Mouse (Mus musculus): ENCODE measurements around the gene Gm884. TPM values are rescaled to one million over a fixed set of nuclear protein-coding genes. Genes with fewer than 3 reads are reported as not detected.

The Gm884 gene
- polyA plus RNA-seq, 1 experiment from 2014 or later, result not detected

DNA sequence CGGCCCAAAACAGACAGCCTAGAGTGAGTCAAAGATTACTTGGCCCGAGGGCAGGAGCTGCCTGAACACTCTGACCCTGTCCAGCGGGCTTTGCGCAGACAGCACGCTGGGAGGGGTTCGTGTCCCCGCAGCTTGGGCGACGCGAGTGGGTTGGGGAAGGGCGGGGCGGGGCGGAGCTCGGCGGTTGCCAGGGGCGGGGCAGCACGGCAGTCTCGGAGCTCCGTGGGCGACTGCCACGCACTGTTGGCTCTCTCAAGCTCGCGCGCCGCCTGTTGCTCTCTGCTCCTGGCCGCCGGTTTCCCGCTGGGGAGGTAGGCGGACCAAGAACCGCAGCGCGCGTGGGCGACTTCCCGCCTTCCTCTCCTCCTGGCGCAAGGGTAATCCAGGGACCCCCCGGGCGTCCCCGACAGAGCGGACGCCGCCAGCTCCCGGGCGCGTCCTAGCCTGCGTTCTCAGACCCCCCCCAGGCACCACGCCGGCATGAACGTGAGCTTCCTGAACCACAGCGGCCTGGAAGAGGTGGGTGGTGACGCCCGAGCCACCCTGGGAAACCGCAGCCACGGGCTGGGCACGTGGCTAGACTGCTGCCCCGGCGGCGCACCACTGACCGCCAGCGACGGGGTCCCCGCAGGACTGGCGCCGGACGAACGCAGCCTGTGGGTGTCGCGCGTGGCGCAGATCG is 28.5 kb upstream of the Gm884 start, which contains the start of gene Rprml:
Gene Rprml, plus strand, starts transcription at position 270 of the 682 bp plus-strand sequence.
- Histone ChIP-seq H3K27ac (no peak within 1 kb of the TSS), H3K4me1 (peaks cover 12% of the 10 kb centered on the region), H3K36me3 (no peaks in the 10 kb centered on the region), H3K9ac (peak within 1 kb of the TSS; percentile 8; the same call in 1 of the 2 replicates), H3K4me2 (replicated peaks) (peak within 1 kb of the TSS; percentile 60), H3K27me3 (peaks cover 84% of the 10 kb centered on the region), H3K4me3 (peak within 1 kb of the TSS; percentile 35), H3K9me3 (replicated peaks) (no peaks in the 10 kb centered on the region)
- 1% methylated on average over 65 of the region's 71 CpGs for WGBS
- ATAC-seq (ENCODE audit: low FRiP score), result no peak

DNA sequence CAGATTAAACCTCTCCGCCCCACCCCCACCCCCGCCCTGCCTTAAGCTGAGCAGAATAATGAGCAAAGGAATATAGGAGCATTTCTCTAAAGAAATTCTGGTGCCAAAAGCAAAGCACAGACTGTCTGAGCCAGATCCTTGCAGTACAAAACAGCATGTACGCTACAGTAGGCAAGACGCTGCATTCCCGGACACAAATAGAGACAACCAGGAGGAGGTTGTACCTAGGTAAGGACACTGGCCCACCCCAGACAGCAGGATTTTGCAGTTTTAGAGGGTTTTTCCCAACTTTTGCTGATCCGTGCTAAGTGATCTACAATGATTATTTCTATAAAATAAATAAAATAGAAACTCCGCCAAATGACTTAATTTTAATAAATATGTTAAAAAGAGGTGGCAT is 27.7 kb upstream of the Gm884 start:
- H3K36me3 ChIP-seq, result no peaks in the 10 kb centered on the region
- H3K9ac ChIP-seq, result no peak overlapping the region
- ATAC-seq (ENCODE audit: low FRiP score), result no peak
- 24% methylated on average over 7 of the region's 7 CpGs for WGBS
- H3K4me2 ChIP-seq (replicated peaks), result no peak overlapping the region
- no peak overlapping the region for H3K27ac ChIP-seq
- peaks cover 12% of the 10 kb centered on the region for H3K4me1 ChIP-seq
- H3K9me3 ChIP-seq (replicated peaks), result no peaks in the 10 kb centered on the region
- peaks cover 76% of the 10 kb centered on the region for H3K27me3 ChIP-seq
- H3K4me3 ChIP-seq, result no peak overlapping the region

GRCm38 (mm10) chr11:103647921-103648620 is 27.1 kb upstream of the Gm884 start:
- no peak overlapping the region for H3K4me2 ChIP-seq (replicated peaks)
- no peaks in the 10 kb centered on the region for H3K9me3 ChIP-seq (replicated peaks)
- H3K4me3 ChIP-seq, result no peak overlapping the region
- no peaks in the 10 kb centered on the region for H3K36me3 ChIP-seq
- 10% methylated on average over 11 of the region's 11 CpGs for WGBS
- no peak overlapping the region for H3K27ac ChIP-seq
- peaks cover 12% of the 10 kb centered on the region for H3K4me1 ChIP-seq
- H3K27me3 ChIP-seq, result peaks cover 70% of the 10 kb centered on the region
- no peak overlapping the region for H3K9ac ChIP-seq
- no peak for ATAC-seq (ENCODE audit: low FRiP score)

- Histone ChIP-seq H3K9me3 (replicated peaks) (no peaks in the 10 kb centered on the region), H3K4me3 (no peak overlapping the region), H3K36me3 (no peaks in the 10 kb centered on the region), H3K4me1 (peaks cover 12% of the 10 kb centered on the region), H3K4me2 (replicated peaks) (no peak overlapping the region), H3K27ac (no peak overlapping the region), H3K27me3 (peaks cover 52% of the 10 kb centered on the region), H3K9ac (no peak overlapping the region)
- 82% methylated on average over 6 of the region's 6 CpGs for WGBS
- ATAC-seq (ENCODE audit: low FRiP score), result no peak
Measured at GRCm38 (mm10) chr11:103646301-103646700, 25.4 kb upstream of the Gm884 start.

- Histone ChIP-seq H3K4me2 (replicated peaks) (no peak overlapping the region), H3K9ac (no peak overlapping the region), H3K36me3 (no peaks in the 10 kb centered on the region), H3K4me1 (peaks cover 12% of the 10 kb centered on the region), H3K27me3 (peaks cover 49% of the 10 kb centered on the region), H3K4me3 (no peak overlapping the region), H3K9me3 (replicated peaks) (no peaks in the 10 kb centered on the region), H3K27ac (no peak overlapping the region)
- no peak for ATAC-seq (ENCODE audit: low FRiP score)
- 75% methylated on average over 8 of the region's 8 CpGs for WGBS
Measured at GRCm38 (mm10) chr11:103645731-103646130, 24.8 kb upstream of the Gm884 start.

- WGBS, result 79% methylated on average over 9 of the region's 9 CpGs
- H3K4me2 ChIP-seq (replicated peaks), result no peak overlapping the region
- no peak overlapping the region for H3K27ac ChIP-seq
- no peak overlapping the region for H3K9ac ChIP-seq
- ATAC-seq (ENCODE audit: low FRiP score), result no peak
- H3K27me3 ChIP-seq, result peaks cover 32% of the 10 kb centered on the region
- no peaks in the 10 kb centered on the region for H3K36me3 ChIP-seq
- no peak overlapping the region for H3K4me3 ChIP-seq
- H3K9me3 ChIP-seq (replicated peaks), result no peaks in the 10 kb centered on the region
- H3K4me1 ChIP-seq, result no peaks in the 10 kb centered on the region
Measured at GRCm38 (mm10) chr11:103643211-103643610, 22.3 kb upstream of the Gm884 start.

GRCm38 (mm10) chr11:103639407-103639946 is 18.5 kb upstream of the Gm884 start:
- Histone ChIP-seq H3K9ac (no peak overlapping the region), H3K27ac (no peak overlapping the region), H3K36me3 (no peaks in the 10 kb centered on the region), H3K4me1 (no peaks in the 10 kb centered on the region), H3K9me3 (replicated peaks) (no peaks in the 10 kb centered on the region), H3K4me2 (replicated peaks) (peak overlapping the region; percentile 24; the same call in 1 of the 2 replicates), H3K27me3 (peaks cover 10% of the 10 kb centered on the region), H3K4me3 (no peak overlapping the region)
- ATAC-seq (ENCODE audit: low FRiP score), result no peak
- 3% methylated on average over 10 of the region's 10 CpGs for WGBS

GRCm38 (mm10) chr11:103638790-103639189 is 17.9 kb upstream of the Gm884 start, which contains the start of gene Lyzl6:
TSS of gene Lyzl6 (minus strand) at chr11:103638890.
- no peaks in the 10 kb centered on the region for H3K9me3 ChIP-seq (replicated peaks)
- H3K4me1 ChIP-seq, result no peaks in the 10 kb centered on the region
- H3K9ac ChIP-seq, result no peak within 1 kb of the TSS
- 85% methylated on average over 3 of the region's 3 CpGs for WGBS
- no peak within 1 kb of the TSS for H3K4me3 ChIP-seq
- H3K4me2 ChIP-seq (replicated peaks), result peak within 1 kb of the TSS; percentile 24; the same call in 1 of the 2 replicates
- ATAC-seq (ENCODE audit: low FRiP score), result no peak
- H3K36me3 ChIP-seq, result no peaks in the 10 kb centered on the region
- H3K27me3 ChIP-seq, result peaks cover 10% of the 10 kb centered on the region
- H3K27ac ChIP-seq, result no peak within 1 kb of the TSS

GRCm38 (mm10) chr11:103636261-103636660 is 15.3 kb upstream of the Gm884 start:
- Histone ChIP-seq H3K27ac (no peak overlapping the region), H3K9ac (no peak overlapping the region), H3K4me2 (replicated peaks) (no peak overlapping the region), H3K27me3 (peaks cover 10% of the 10 kb centered on the region), H3K4me3 (no peak overlapping the region), H3K4me1 (no peaks in the 10 kb centered on the region), H3K9me3 (replicated peaks) (no peaks in the 10 kb centered on the region), H3K36me3 (no peaks in the 10 kb centered on the region)
- WGBS, result 85% methylated on average over 6 of the region's 6 CpGs
- ATAC-seq (ENCODE audit: low FRiP score), result no peak

GRCm38 (mm10) chr11:103635481-103635880 is 14.5 kb upstream of the Gm884 start:
- Histone ChIP-seq H3K36me3 (no peaks in the 10 kb centered on the region), H3K4me1 (no peaks in the 10 kb centered on the region), H3K27me3 (peaks cover 6% of the 10 kb centered on the region), H3K4me3 (no peak overlapping the region), H3K9me3 (replicated peaks) (no peaks in the 10 kb centered on the region), H3K9ac (no peak overlapping the region), H3K27ac (no peak overlapping the region), H3K4me2 (replicated peaks) (no peak overlapping the region)
- 74% methylated on average over 3 of the region's 3 CpGs for WGBS
- no peak for ATAC-seq (ENCODE audit: low FRiP score)

DNA sequence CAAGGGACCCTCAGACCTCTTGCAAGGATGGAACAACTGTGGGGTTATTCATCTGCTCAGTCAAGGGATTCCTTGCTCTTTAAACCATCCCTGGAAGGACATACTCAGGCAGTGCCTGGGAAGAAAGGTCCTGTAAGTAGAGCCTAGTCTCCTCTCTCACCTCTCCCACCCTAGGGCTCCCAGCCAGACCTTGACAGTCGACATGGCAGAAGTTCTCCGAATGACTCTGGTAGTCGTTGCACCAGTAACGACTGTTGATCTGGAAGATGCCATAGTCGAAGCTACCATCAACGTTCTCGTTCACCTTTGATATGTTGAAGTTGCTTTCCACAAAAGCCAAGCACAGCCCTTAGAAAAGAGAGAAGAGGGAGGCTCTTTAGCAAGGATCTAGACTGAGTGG is 13.9 kb upstream of the Gm884 start:
- Histone ChIP-seq H3K4me2 (replicated peaks) (no peak overlapping the region), H3K36me3 (no peaks in the 10 kb centered on the region), H3K4me3 (no peak overlapping the region), H3K9ac (no peak overlapping the region), H3K27me3 (peaks cover 5% of the 10 kb centered on the region), H3K4me1 (no peaks in the 10 kb centered on the region), H3K27ac (no peak overlapping the region), H3K9me3 (replicated peaks) (no peaks in the 10 kb centered on the region)
- no peak for ATAC-seq (ENCODE audit: low FRiP score)
- 90% methylated on average over 7 of the region's 7 CpGs for WGBS

DNA sequence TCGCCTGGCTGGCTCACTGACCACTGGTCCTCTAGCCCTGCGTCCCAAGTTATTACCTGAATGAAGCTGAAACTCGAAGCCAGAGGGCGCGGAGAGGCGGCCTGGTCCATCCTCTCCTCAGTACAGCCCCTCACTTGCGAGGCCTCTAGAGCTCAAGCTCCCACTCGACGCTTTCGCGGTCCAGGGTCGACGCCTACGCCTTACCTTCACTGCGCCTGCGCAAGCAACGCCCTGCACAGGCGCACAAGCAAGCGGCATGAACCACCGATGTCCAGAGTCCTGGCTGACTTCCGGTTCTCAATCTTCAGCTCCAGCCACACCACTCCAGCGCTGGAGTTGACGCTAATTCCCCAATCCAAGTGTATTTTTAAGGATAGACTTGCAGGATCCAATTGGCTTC is 6.5 kb upstream of the Gm884 start:
- Histone ChIP-seq H3K9ac (no peak overlapping the region), H3K4me2 (replicated peaks) (no peak overlapping the region), H3K27me3 (no peaks in the 10 kb centered on the region), H3K36me3 (no peaks in the 10 kb centered on the region), H3K4me3 (no peak overlapping the region), H3K9me3 (replicated peaks) (no peaks in the 10 kb centered on the region), H3K4me1 (no peaks in the 10 kb centered on the region), H3K27ac (no peak overlapping the region)
- WGBS, result 81% methylated on average over 23 of the region's 23 CpGs
- ATAC-seq (ENCODE audit: low FRiP score), result no peak

All from hindbrain, embryonic 12.5 days (tissue).